ENCODE assay signal across 9 mouse cellular contexts in genomic region chr11:31564742-31565510, GRCm38 (mm10).
DNase-seq lines count a peak whose midpoint lies in the region; ATAC-seq and TF ChIP-seq lines count a peak whose summit lies in the region.
"Had no signal": no experiment of that assay in that cellular context is flagged by ENCODE, and none has a peak within 500 bp of the region (broad histone marks: within the 10 kb centered on the region; RNA-seq: fewer than 3 reads in every experiment).

No protein-coding gene starts in this region.

- TF ChIP-seq CTCF in small intestine, adult 2 months (IDR thresholded peaks at IDR 0.05; ENCODE audit: extremely low read depth, insufficient read length, insufficient replicate concordance, low read depth, low read length) = no peak

- TF ChIP-seq POLR2A in small intestine, adult 2 months (IDR thresholded peaks at IDR 0.05; ENCODE audit: low read depth, low read length) = no peak

- no peak overlapping the region for H3K9ac ChIP-seq in heart, embryonic 11.5 days (ENCODE audit: low read depth, low read length)
- H3K9ac ChIP-seq in kidney, embryonic 16.5 days (replicated peaks; ENCODE audit: low read length) = no peak overlapping the region
- H3K9ac ChIP-seq: hindbrain, embryonic 15.5 days had no signal

- H3K4me3 ChIP-seq in heart, embryonic 11.5 days (ENCODE audit: low read depth, low read length) = no peak overlapping the region
- no peak overlapping the region for H3K4me3 ChIP-seq in kidney, embryonic 16.5 days (ENCODE audit: low read length)
- H3K4me3 ChIP-seq in small intestine, adult 2 months (ENCODE audit: low read depth, low read length) = no peak overlapping the region
- H3K4me3 ChIP-seq: hindbrain, embryonic 15.5 days had no signal

- H3K27ac ChIP-seq in heart, embryonic 11.5 days (ENCODE audit: low read depth, low read length) = peak overlapping the region; percentile 36; the same call in 1 of the 2 replicates
- peak overlapping the region; percentile 82 for H3K27ac ChIP-seq in kidney, embryonic 16.5 days (ENCODE audit: low read length)
- peak overlapping the region; percentile 37; the same call in 1 of the 2 replicates for H3K27ac ChIP-seq in small intestine, adult 2 months (ENCODE audit: insufficient read depth, low read depth, low read length)
- H3K27ac ChIP-seq: hindbrain, embryonic 15.5 days had no signal

- no peak overlapping the region for H3K4me2 ChIP-seq in heart, embryonic 11.5 days
- H3K4me2 ChIP-seq in kidney, embryonic 16.5 days (replicated peaks; ENCODE audit: low read depth, low read length) = no peak overlapping the region
- H3K4me2 ChIP-seq: hindbrain, embryonic 15.5 days had no signal

- peak; percentile 12 for DNase-seq in adrenal gland, adult 2 months
- DNase-seq in adrenal gland, adult 18-20 months (ENCODE audit: low spot score in 2 of 2) = no peak
- no peak for DNase-seq in B cell, adult 2 months

- H3K4me1 ChIP-seq in heart, embryonic 11.5 days (ENCODE audit: control insufficient read depth, insufficient read depth, low read length) = peaks cover 12% of the 10 kb centered on the region
- H3K4me1 ChIP-seq in kidney, embryonic 16.5 days (ENCODE audit: insufficient read depth, low read length) = peaks cover 13% of the 10 kb centered on the region
- H3K4me1 ChIP-seq in small intestine, adult 2 months (ENCODE audit: control insufficient read depth, insufficient read depth, insufficient read length, low read length) = 0 out of 2 replicates have a peak, but pooled peaks cover 3% of the 10 kb centered on the region
- H3K4me1 ChIP-seq: hindbrain, embryonic 15.5 days had no signal

- no peaks in the 10 kb centered on the region for H3K36me3 ChIP-seq in heart, embryonic 11.5 days (ENCODE audit: control insufficient read depth, insufficient read depth, low read length)
- no peaks in the 10 kb centered on the region for H3K36me3 ChIP-seq in kidney, embryonic 16.5 days (ENCODE audit: insufficient read depth, low read length)
- H3K36me3 ChIP-seq in small intestine, adult 2 months (ENCODE audit: control insufficient read depth, insufficient read depth, low read length) = no peaks in the 10 kb centered on the region
- H3K36me3 ChIP-seq: hindbrain, embryonic 15.5 days had no signal

- ATAC-seq in heart, embryonic 11.5 days (replicated peaks; ENCODE audit: insufficient number of reproducible peaks, low FRiP score, low TSS enrichment) = peak; percentile 62; the same call in 1 of the 2 replicates
- ATAC-seq in kidney, embryonic 16.5 days (ENCODE audit: low FRiP score, low TSS enrichment) = peak; percentile 91
- no peak for ATAC-seq in inflammation-experienced regulatory T-cells, adult 6 months
- ATAC-seq in activated CD4-positive, CD25-positive, alpha-beta regulatory T cell, adult 4 months = no peak

- H3K9me3 ChIP-seq in heart, embryonic 11.5 days (replicated peaks; ENCODE audit: control insufficient read depth, low read length) = no peaks in the 10 kb centered on the region
- 0 out of 2 replicates have a peak, but pooled peaks cover 5% of the 10 kb centered on the region for H3K9me3 ChIP-seq in kidney, embryonic 16.5 days (ENCODE audit: low read length)

- H3K27me3 ChIP-seq in heart, embryonic 11.5 days (ENCODE audit: control insufficient read depth, insufficient read depth, low read length) = no peaks in the 10 kb centered on the region
- no peaks in the 10 kb centered on the region for H3K27me3 ChIP-seq in kidney, embryonic 16.5 days (ENCODE audit: insufficient read depth, low read length)
- H3K27me3 ChIP-seq in small intestine, adult 2 months (ENCODE audit: control insufficient read depth, insufficient read depth, low read length) = no peaks in the 10 kb centered on the region
- H3K27me3 ChIP-seq: hindbrain, embryonic 15.5 days had no signal

- WGBS in heart, embryonic 11.5 days (ENCODE audit: insufficient replicate concordance) = 59% methylated on average over 13 of the region's 13 CpGs
- WGBS in kidney, embryonic 16.5 days = 68% methylated on average over 13 of the region's 13 CpGs
- 66% methylated on average over 13 of the region's 13 CpGs for WGBS in small intestine, adult 2 months

Comparison
In these comparisons a context has a peak if more than half of its experiments do, and no peak if none do; other contexts are left out.
1. ATAC-seq: peak in heart, embryonic 11.5 days (single experiment) and kidney, embryonic 16.5 days (single experiment); none in inflammation-experienced regulatory T-cells, adult 6 months (single experiment) and activated CD4-positive, CD25-positive, alpha-beta regulatory T cell, adult 4 months (single experiment).
2. Peak in every context shown above with its lines, with median percentiles within 50 percentile points of each other: H3K27ac ChIP-seq.